Mouse (Mus musculus) megakaryocyte progenitor cell, adult 5-6 weeks (primary cell): ENCODE measurements at regions not wholly inside any gene's neighbourhood (a gene's known extent, or its start where the extent isn't known, plus 50 kb on each side); places are given as distances from the start of the nearest gene placed in this dataset.

Experiments
- ATAC-seq: replicated peaks from 2 replicates; pipeline ENCODE4 v1.8.0; 2016; ENCODE audit warnings: mild to moderate bottlenecking, moderate TSS enrichment, inconsistent platforms; ENCODE audit not compliant: poor library complexity

DNA sequence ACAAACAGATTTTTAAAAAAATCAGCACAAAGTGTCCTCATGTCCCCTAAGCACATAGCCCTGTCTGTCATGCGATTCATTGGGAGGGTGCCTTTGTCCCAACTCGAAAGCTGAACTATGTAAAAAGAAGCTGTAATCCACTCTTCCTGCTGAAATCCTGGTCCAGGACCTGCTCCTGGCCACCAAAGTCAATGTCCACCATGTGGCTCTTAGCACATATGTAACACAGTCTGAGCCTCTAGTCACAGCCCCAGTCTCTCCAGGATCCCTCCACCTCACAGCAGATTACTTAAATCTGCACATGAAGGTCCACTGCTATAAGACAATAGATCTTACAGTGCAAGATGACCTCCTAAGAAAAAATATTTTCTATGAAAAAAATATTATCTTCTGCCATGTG is 108.5 kb upstream of the Fam19a5 start:
- ATAC-seq, result no peak

GRCm38 (mm10) chr15:87437611-87438010 is 106.5 kb upstream of the Fam19a5 start:
- ATAC-seq, result no peak

- ATAC-seq, result no peak
Measured at GRCm38 (mm10) chr15:87458932-87459331, 85.2 kb upstream of the Fam19a5 start.

DNA sequence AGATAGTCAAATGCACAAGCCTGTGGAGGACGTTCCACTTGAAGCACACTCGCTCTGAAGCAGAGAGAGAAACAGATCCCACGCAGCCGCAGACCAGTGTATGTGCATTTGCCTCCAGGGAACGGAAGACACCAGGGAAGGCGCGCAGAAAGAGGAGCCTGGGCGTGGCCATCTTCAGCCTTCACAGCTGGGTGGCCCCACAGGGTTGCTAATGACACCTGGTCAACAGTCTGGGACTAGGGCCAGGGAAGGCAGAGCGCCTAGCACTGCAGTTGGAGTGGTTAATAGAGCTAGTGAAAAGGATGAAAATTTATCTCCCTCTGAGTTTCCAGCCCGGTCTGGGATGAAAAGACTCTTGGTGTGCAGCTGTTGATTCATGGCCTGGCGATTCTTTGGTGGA is 67.9 kb upstream of the Fam19a5 start:
- ATAC-seq, result no peak

GRCm38 (mm10) chr15:87476862-87477490 is 67.1 kb upstream of the Fam19a5 start:
- ATAC-seq, result no peak

GRCm38 (mm10) chr15:87480758-87481157 is 63.3 kb upstream of the Fam19a5 start:
- ATAC-seq, result no peak
